Mouse (Mus musculus): ENCODE data around the gene Ccdc57. TPM values are rescaled to one million over a fixed set of nuclear protein-coding genes. Genes with fewer than 3 reads are reported as not detected.

Ccdc57 gene
- polyA plus RNA-seq, 1 experiment from 2014 or later: 6.4 TPM

DNA sequence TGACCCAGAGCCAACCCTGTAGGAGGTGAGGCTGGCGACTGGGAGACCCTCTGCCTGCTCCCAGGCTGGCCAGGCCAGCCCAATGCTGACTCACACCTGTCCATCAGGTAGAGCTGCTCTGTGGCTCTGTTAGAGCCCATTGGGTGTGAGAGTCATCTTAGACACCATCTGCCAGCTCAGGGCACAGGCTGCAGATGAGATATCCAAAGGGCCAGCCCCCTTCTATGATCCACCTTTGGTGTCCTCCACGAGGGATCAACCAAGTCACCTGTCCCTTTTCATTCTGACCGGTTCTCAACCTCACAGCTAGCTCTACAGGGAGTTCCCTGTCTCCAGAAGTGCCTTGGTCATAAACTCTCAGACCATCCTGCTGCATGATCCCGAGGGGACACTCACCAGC is 110.4 kb downstream of the Ccdc57 start:
- H3K27me3 ChIP-seq: no peaks in the 10 kb centered on the region
- peak overlapping the region; percentile 97 for H3K9ac ChIP-seq
- H3K4me2 ChIP-seq (replicated peaks): peak overlapping the region; percentile 98
- peaks cover 35% of the 10 kb centered on the region for H3K4me1 ChIP-seq
- ATAC-seq (ENCODE audit: low FRiP score, low read depth): no peak
- H3K9me3 ChIP-seq: no peaks in the 10 kb centered on the region
- peaks cover 57% of the 10 kb centered on the region for H3K36me3 ChIP-seq
- 55% methylated on average over 4 of the region's 4 CpGs for WGBS
- no peak overlapping the region for H3K27ac ChIP-seq
- peak overlapping the region; percentile 98 for H3K4me3 ChIP-seq

DNA sequence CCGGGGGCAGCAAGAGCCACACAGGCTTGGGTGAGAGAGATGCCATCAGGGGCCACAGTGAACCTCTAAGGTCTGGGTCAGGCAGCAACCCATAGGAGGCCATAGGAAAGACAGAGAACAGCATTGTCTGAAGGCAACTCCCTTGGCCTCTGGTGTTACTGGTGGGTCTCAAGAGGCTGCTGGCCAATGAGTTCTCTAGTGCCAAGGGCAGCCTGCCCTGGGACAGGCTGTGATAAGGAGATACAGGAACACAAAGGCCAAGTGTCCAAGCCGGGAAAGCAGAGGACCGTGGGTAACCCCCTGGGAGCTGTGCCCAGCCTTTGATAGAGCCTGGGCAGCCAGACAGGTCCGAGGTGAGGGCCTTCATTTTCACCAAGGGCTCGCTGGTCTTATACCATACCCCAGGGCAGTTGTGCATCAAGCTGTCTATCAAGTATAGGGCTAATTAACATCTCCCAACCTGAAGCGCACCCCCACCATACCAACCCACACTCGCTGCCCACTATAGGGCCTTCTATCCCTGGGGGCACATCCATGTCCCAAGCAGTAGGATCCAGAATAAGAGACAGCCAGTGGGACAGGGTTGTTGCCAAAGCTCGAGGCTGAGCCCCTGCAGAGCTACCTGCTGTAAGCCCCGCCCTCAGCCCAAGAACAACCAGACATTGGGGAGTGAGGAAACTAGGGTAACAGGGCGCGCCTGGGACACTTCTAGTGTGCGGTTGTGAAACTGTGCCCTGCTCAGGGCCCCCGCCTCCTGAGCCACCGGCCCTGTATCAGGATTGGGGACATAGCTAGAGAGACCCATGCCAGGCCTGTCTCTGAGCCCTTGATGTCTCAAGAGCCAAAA is 111.4 kb downstream of the Ccdc57 start:
- no peak for ATAC-seq (ENCODE audit: low FRiP score, low read depth)
- Histone ChIP-seq H3K27me3 (no peaks in the 10 kb centered on the region), H3K9me3 (no peaks in the 10 kb centered on the region), H3K27ac (no peak overlapping the region), H3K4me1 (peaks cover 35% of the 10 kb centered on the region), H3K4me3 (peak overlapping the region; percentile 98), H3K36me3 (peaks cover 66% of the 10 kb centered on the region), H3K4me2 (replicated peaks) (peak overlapping the region; percentile 98), H3K9ac (peak overlapping the region; percentile 97)
- 84% methylated on average over 14 of the region's 14 CpGs for WGBS

DNA sequence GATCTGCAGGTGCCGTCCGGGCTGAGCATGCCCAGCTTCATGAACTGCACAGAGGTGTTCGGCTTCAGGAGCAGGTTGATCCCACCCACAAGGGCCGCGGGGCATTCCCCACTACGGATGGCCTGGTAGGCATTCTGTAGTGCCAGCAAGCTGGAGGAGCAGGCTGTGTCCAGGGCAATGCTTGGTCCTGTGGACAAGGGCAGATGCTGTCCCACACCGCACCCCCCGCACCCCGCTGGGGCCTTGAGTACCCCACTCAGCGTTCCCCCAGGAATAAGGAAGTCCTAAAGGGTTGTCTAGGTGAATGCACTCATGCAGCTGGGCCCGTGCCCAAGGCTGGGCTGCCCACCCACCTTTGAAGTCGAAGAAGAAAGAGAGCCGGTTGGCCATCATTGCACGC is 112.1 kb downstream of the Ccdc57 start:
- peaks cover 28% of the 10 kb centered on the region for H3K4me1 ChIP-seq

DNA sequence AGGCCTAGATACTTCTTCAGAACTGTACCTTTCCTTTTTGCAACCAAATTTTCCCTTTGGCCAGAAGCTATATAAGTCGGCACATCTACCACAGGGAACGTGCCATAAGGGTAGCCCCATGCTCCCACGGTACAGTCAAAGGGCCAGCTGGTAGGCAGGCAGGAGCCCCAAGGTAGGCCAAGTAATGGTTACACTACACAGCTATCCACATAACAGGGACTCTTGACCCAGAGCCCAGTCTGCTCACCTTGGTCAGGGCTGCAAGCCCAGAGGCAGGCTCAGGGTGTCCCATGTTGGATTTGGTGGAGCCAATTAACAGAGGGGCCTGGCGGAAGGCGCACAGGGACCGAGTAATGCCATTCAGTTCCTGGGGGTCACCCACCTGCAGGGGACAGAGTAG is 113.1 kb downstream of the Ccdc57 start:
- Histone ChIP-seq H3K4me3 (no peak overlapping the region), H3K9ac (no peak overlapping the region), H3K36me3 (peaks cover 78% of the 10 kb centered on the region), H3K9me3 (no peaks in the 10 kb centered on the region), H3K4me1 (peaks cover 22% of the 10 kb centered on the region), H3K27ac (no peak overlapping the region), H3K4me2 (replicated peaks) (no peak overlapping the region), H3K27me3 (no peaks in the 10 kb centered on the region)
- ATAC-seq (ENCODE audit: low FRiP score, low read depth): no peak
- 93% methylated on average over 6 of the region's 6 CpGs for WGBS

More for the DNA sequence above, 112.1 kb downstream of the Ccdc57 start:
- 92% methylated on average over 14 of the region's 14 CpGs for WGBS
- Histone ChIP-seq H3K9me3 (no peaks in the 10 kb centered on the region), H3K4me3 (no peak overlapping the region), H3K9ac (0 out of 2 replicates have a peak overlapping the region, but pooled peaks have one; percentile 97), H3K4me2 (replicated peaks) (no peak overlapping the region), H3K27me3 (no peaks in the 10 kb centered on the region), H3K36me3 (peaks cover 68% of the 10 kb centered on the region), H3K27ac (no peak overlapping the region)
- no peak for ATAC-seq (ENCODE audit: low FRiP score, low read depth)

DNA sequence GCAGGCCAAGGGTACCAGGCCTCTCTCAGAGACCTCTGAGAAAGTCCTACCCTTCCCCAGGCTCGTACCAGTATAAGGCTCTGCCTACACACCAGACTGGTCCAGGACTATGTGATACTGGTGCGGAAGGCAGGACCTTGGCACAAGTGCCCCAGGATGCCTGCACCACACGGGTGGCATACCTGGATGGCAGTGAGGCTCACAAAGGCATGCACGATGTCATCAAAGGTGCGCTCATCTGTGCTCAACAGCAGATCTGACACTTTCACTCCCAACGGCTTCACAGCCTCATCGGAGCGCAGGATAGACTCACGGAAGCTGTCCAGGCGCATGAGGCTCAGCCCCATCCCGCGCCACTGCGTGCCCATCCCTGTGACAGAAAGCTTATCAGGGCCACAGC is 114.4 kb downstream of the Ccdc57 start:
- H3K27me3 ChIP-seq: no peaks in the 10 kb centered on the region
- whole genome bisulfite sequencing: 97% methylated on average over 13 of the region's 13 CpGs
- H3K4me3 ChIP-seq: no peak overlapping the region
- peaks cover 22% of the 10 kb centered on the region for H3K4me1 ChIP-seq
- H3K9ac ChIP-seq: no peak overlapping the region
- H3K4me2 ChIP-seq (replicated peaks): no peak overlapping the region
- no peak for ATAC-seq (ENCODE audit: low FRiP score, low read depth)
- H3K36me3 ChIP-seq: peaks cover 91% of the 10 kb centered on the region
- no peaks in the 10 kb centered on the region for H3K9me3 ChIP-seq
- H3K27ac ChIP-seq: no peak overlapping the region

DNA sequence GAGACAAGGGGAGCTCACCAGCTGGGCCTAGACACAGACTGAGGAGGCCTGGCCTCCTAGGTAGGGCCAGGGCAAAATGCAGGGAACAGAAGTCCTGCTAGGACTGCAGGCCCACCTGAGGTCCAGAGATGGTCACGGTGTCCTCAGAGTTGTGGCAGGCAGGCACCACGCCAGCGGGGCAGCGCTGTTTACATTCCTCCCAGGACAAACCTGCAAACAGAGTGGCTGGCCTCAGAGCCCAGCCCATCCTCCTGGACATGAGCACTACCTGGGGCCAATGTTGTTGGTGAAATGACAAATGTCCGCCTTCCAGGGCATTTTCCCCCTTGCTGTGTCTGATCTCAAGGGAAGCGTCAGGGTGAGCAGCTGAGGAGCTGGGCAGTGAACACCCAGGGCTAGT is 115.3 kb downstream of the Ccdc57 start:
- Histone ChIP-seq H3K9me3 (no peaks in the 10 kb centered on the region), H3K27ac (no peak overlapping the region), H3K27me3 (no peaks in the 10 kb centered on the region), H3K4me3 (no peak overlapping the region), H3K4me1 (peaks cover 14% of the 10 kb centered on the region), H3K4me2 (replicated peaks) (no peak overlapping the region), H3K36me3 (peaks cover 100% of the 10 kb centered on the region), H3K9ac (no peak overlapping the region)
- ATAC-seq (ENCODE audit: low FRiP score, low read depth): no peak
- WGBS: 89% methylated on average over 6 of the region's 6 CpGs

DNA sequence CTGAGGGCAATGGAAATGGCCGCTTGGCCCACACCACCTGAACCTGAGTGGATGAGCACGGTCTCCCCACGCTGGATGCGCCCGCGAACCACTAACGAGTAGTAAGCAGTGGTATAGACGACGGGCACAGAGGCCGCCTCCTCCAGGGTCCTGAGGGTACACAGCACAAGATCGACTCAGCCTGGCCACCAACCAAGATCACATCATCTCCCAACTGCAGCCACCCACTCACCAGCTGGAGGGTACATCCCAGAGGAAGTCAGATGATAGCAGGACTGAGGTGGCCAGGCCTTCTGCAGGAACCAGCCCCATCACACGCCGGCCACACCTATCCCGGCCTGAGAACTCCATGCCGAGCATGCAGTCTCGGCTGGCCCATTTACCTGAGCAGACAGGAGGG is 120.6 kb downstream of the Ccdc57 start:
- Histone ChIP-seq H3K27me3 (no peaks in the 10 kb centered on the region), H3K9ac (no peak overlapping the region), H3K4me1 (no peaks in the 10 kb centered on the region), H3K4me2 (replicated peaks) (no peak overlapping the region), H3K36me3 (peaks cover 100% of the 10 kb centered on the region), H3K27ac (no peak overlapping the region), H3K9me3 (no peaks in the 10 kb centered on the region), H3K4me3 (no peak overlapping the region)
- no peak for ATAC-seq (ENCODE audit: low FRiP score, low read depth)
- WGBS: 93% methylated on average over 16 of the region's 16 CpGs

DNA sequence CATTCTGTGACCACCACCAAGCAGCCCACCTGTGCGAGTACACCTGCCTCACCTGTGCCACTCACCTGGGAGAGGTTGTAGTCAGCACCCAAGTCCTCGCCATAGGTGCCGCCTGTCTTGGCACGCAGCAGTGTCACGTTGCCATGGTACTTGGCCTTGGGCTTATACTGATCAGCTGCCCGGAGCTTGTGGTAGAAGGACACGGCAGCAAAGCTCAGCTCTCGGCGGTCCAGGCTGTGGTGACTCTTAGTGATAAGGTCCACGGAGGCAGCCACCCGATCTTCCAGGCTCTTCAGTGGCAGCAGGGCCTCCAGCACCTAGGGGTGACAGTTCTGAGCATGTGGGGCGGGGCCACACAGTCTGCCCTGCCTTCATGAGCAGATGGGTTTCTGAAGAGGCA is 124.7 kb downstream of the Ccdc57 start:
- no peak for ATAC-seq (ENCODE audit: low FRiP score, low read depth)
- Histone ChIP-seq H3K4me2 (replicated peaks) (no peak overlapping the region), H3K36me3 (peaks cover 80% of the 10 kb centered on the region), H3K4me3 (no peak overlapping the region), H3K9ac (no peak overlapping the region), H3K27ac (no peak overlapping the region), H3K27me3 (no peaks in the 10 kb centered on the region), H3K4me1 (no peaks in the 10 kb centered on the region), H3K9me3 (no peaks in the 10 kb centered on the region)
- WGBS: 93% methylated on average over 12 of the region's 12 CpGs

DNA sequence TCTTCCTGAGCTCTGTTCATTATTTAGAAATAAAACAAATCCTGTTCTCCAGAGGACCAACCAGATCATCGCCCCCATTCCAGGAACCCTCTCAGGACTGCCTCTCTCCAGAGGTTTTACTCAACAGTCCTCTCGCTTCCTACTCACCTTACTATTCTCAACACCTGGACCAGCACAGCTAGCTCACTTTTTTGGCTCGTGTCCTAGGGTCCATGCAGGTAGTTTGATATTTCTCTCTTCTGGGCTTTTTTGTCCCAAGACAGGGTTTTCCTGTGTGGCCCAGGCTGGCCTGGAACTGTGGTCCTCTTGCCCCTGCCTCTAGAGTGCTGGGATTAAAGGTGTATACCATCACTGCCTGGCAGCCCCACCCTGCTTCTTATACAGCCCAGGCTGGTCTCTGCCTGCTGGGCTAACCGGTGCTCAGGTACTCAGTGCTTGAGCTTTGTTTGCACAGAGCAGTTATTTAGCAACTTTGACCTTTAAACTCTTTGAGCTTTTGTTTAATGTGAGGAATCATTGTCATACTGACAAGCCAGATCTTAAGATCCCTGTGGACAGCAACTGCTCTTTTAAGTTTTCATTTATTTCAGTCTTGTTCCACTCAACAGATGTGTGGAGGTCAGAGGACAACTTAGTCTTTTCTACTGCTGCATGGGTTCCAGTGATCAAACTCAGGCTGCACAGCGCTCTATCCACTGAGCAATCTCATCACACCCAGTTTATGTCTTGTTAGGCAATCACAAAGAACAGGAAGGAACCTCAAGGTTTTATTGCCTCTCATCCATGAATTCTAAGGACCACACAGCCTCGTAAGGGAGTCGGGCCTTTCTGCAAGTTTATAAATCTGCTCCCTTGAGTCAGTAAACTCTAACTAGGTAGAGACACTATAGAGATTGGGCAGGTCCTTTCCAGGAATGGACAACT is 127.0 kb downstream of the Ccdc57 start:
- Histone ChIP-seq H3K36me3 (peaks cover 56% of the 10 kb centered on the region), H3K9ac (no peak overlapping the region), H3K9me3 (no peaks in the 10 kb centered on the region), H3K4me3 (no peak overlapping the region), H3K4me2 (replicated peaks) (no peak overlapping the region), H3K4me1 (no peaks in the 10 kb centered on the region; the same call in 1 of the 2 replicates), H3K27me3 (no peaks in the 10 kb centered on the region), H3K27ac (no peak overlapping the region)
- no peak for ATAC-seq (ENCODE audit: low FRiP score, low read depth)
- WGBS: 83% methylated on average over 7 of the region's 7 CpGs

DNA sequence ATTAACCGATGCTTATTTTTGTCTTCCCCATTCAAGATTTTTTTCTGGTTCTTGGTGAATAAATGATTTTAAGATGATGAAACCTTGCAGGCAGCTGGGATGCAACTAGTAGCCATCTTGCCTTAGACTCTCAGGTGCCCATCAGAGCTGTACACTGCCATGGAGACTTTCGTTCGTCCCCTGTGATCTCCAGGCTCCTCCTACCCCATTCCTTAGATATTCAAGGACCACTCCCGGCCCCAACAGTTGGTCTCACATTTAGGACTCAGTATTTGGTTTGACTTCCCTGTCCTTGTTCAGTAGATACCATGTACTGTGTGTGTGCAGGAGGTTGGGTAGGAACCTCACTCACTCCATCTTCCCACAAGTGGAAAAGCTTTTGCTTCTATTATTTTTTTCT is 127.9 kb downstream of the Ccdc57 start:
- WGBS: 76% methylated on average over 4 of the region's 4 CpGs
- Histone ChIP-seq H3K4me2 (replicated peaks) (no peak overlapping the region), H3K4me3 (no peak overlapping the region), H3K36me3 (peaks cover 47% of the 10 kb centered on the region), H3K9me3 (no peaks in the 10 kb centered on the region), H3K27me3 (no peaks in the 10 kb centered on the region), H3K4me1 (peaks cover 4% of the 10 kb centered on the region; the same call in 1 of the 2 replicates), H3K9ac (no peak overlapping the region), H3K27ac (no peak overlapping the region)
- no peak for ATAC-seq (ENCODE audit: low FRiP score, low read depth)

DNA sequence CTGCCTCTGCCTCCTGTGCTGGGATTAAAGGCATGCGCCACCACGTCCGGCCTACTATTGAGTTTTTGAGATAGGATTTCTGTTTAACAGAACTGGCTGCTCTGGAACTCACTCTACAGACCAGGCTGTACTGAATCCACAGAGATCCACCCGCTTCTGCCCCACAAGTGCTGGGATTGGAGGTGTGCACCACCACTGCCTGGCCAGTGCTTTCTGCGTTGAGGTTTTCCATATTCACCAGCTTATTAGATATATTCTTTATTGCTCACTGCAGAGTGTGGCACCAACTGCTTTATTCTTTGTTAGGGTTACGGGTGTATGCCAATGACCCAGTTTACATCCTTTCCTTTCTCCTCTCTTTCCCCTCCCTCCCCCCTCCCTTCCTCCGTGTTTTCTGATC is 128.4 kb downstream of the Ccdc57 start:
- Histone ChIP-seq H3K27me3 (no peaks in the 10 kb centered on the region), H3K4me3 (no peak overlapping the region), H3K27ac (no peak overlapping the region), H3K4me1 (peaks cover 4% of the 10 kb centered on the region; the same call in 1 of the 2 replicates), H3K9ac (no peak overlapping the region), H3K36me3 (peaks cover 42% of the 10 kb centered on the region), H3K9me3 (no peaks in the 10 kb centered on the region), H3K4me2 (replicated peaks) (no peak overlapping the region)
- no peak for ATAC-seq (ENCODE audit: low FRiP score, low read depth)
- WGBS: 79% methylated on average over 7 of the region's 7 CpGs

Measured in limb, embryonic 13.5 days (tissue).